Mouse (Mus musculus) forebrain, embryonic 10.5 days (tissue): ENCODE results near the gene Yrdc. TPM values are rescaled to one million over a fixed set of nuclear protein-coding genes. Genes with fewer than 3 reads are reported as not detected.

Experiments
- DNase-seq: peaks from one replicate; pipeline ENCODE4 v3.0.0-alpha.2; 2017; ENCODE audit warnings: low spot score; ENCODE audit errors: extremely low spot score
- H3K27ac ChIP-seq: fragments of 300-500 bp; sonication (generic); 2 replicates; pipeline ENCODE4 v1.5.1; 2016; ENCODE audit warnings: mild to moderate bottlenecking
- H3K27me3 ChIP-seq: fragments of 300-500 bp; sonication (generic); 2 replicates; pipeline ENCODE4 v1.6.1; 2016; ENCODE audit warnings: mild to moderate bottlenecking; ENCODE audit not compliant: poor library complexity, severe bottlenecking
- H3K36me3 ChIP-seq: fragments of 300-500 bp; sonication (generic); replicated peaks from 2 replicates; pipeline ENCODE4 v1.6.1; 2016; ENCODE audit warnings: mild to moderate bottlenecking, moderate library complexity
- H3K4me1 ChIP-seq: fragments of 300-500 bp; sonication (generic); 2 replicates; pipeline ENCODE4 v1.6.1; 2016
- H3K4me3 ChIP-seq: fragments of 300-500 bp; sonication (generic); 2 replicates; pipeline ENCODE4 v1.5.1; 2016; ENCODE audit warnings: mild to moderate bottlenecking, moderate library complexity
- H3K9me3 ChIP-seq: fragments of 300-500 bp; sonication (generic); 2 replicates; pipeline ENCODE4 v1.6.1; 2016; ENCODE audit warnings: mild to moderate bottlenecking, moderate library complexity
- WGBS: fragments of 180-500 bp; shearing (Covaris S2); methylation state at CpG from one replicate; pipeline ENCODE4 v1.1.7; 2016; 5-methylcytosine and 5-hydroxymethylcytosine counted together
- polyA plus RNA-seq: library from polyadenylated mRNA; unstranded; fragments of >200 nt; fragmentation: Nextera tagmentation; extraction: Ambion mirVana; gene quantifications from 2 replicates; pipeline ENCODE4 v1.2.1, GENCODE M21; 2016

The Yrdc gene
- polyA plus RNA-seq, 1 experiment from 2014 or later: 43.1 TPM

GRCm38 (mm10) chr4:124899906-124900305, 49.4 kb downstream of the Yrdc start:
- Histone ChIP-seq H3K36me3 (no peaks in the 10 kb centered on the region), H3K9me3 (no peaks in the 10 kb centered on the region), H3K4me3 (0 out of 2 replicates have a peak overlapping the region, but pooled peaks have one; percentile 9), H3K27me3 (peaks cover 63% of the 10 kb centered on the region), H3K27ac (peak overlapping the region; percentile 58; the same call in 1 of the 2 replicates), H3K4me1 (peaks cover 52% of the 10 kb centered on the region)
- DNase-seq: no peak
- 60% methylated on average over 5 of the region's 5 CpGs for WGBS

Other genes starting within 250 kb of the Yrdc start
- 0.31 and 0.61 TPM in 2 replicates for gene 3100002H09Rik, start 239.9 kb upstream of the Yrdc start, polyA plus RNA-seq
- gene Pou3f1, start 193.9 kb upstream of the Yrdc start, polyA plus RNA-seq: 2.7 and 3.0 TPM in 2 replicates
- 63.0 and 65.9 TPM in 2 replicates for gene Utp11, start 157.1 kb upstream of the Yrdc start, polyA plus RNA-seq
- gene Fhl3, start 150.0 kb upstream of the Yrdc start, polyA plus RNA-seq: 5.5 and 8.7 TPM in 2 replicates
- gene Sf3a3, start 135.9 kb upstream of the Yrdc start, polyA plus RNA-seq: 260 and 269 TPM in 2 replicates
- gene Inpp5b, start 108.8 kb upstream of the Yrdc start, polyA plus RNA-seq: 28.8 and 29.4 TPM in 2 replicates
- gene Mtf1, start 48.6 kb upstream of the Yrdc start, polyA plus RNA-seq: 20.4 and 22.3 TPM in 2 replicates
- 39.3 and 42.9 TPM in 2 replicates for gene 1110065P20Rik, start 517 bp downstream of the Yrdc start, polyA plus RNA-seq
- 2.3 and 2.6 TPM in 2 replicates for gene Maneal, start 11.5 kb downstream of the Yrdc start, polyA plus RNA-seq
- gene Epha10, start 30.2 kb downstream of the Yrdc start, polyA plus RNA-seq: 1.1 and 1.3 TPM in 2 replicates
- gene 9930104L06Rik, start 86.4 kb downstream of the Yrdc start, polyA plus RNA-seq: 16.4 and 17.5 TPM in 2 replicates
- 293 and 297 TPM in 2 replicates for gene Cdca8, start 88.6 kb downstream of the Yrdc start, polyA plus RNA-seq
- 40.0 and 46.8 TPM in 2 replicates for gene Rspo1, start 135.8 kb downstream of the Yrdc start, polyA plus RNA-seq
- 99.7 and 107 TPM in 2 replicates for gene Gnl2, start 165.9 kb downstream of the Yrdc start, polyA plus RNA-seq
- 0.28 and 0.30 TPM in 2 replicates for gene Dnali1, start 215.0 kb downstream of the Yrdc start, polyA plus RNA-seq
- gene Snip1, start 216.0 kb downstream of the Yrdc start, polyA plus RNA-seq: 28.5 and 30.8 TPM in 2 replicates
- 82.6 and 96.5 TPM in 2 replicates for gene Meaf6, start 234.5 kb downstream of the Yrdc start, polyA plus RNA-seq